Comparison of ENCODE assay signal across 8 mouse cellular contexts in genomic region chr7:141193948-141194347, GRCm38 (mm10). TPM values are rescaled to one million over a fixed set of nuclear protein-coding genes. Genes with fewer than 3 reads are reported as not detected.
A peak's percentile ranks its signal among the peaks of the same experiment; 100 is the strongest.
DNase-seq lines count a peak whose midpoint lies in the region; ATAC-seq lines count a peak whose summit lies in the region.

Hras (minus strand) TSS chr7:141194005.
Lrrc56 (plus strand) TSS chr7:141194157.

- H3K27me3 ChIP-seq in hindbrain, embryonic 16.5 days (replicated peaks; ENCODE audit: control insufficient read depth, insufficient read depth, low read length) = no peaks in the 10 kb centered on the region

- H3K4me3 ChIP-seq in hindbrain, embryonic 16.5 days (ENCODE audit: low read length) = peak within 1 kb of the TSS; percentile 69
- peak within 1 kb of the TSS; percentile 78 for H3K4me3 ChIP-seq in macrophage (ENCODE audit: inconsistent target)

- peaks cover 14% of the 10 kb centered on the region for H3K79me2 ChIP-seq in macrophage (ENCODE audit: inconsistent target)

- H3K4me2 ChIP-seq in hindbrain, embryonic 16.5 days (ENCODE audit: low read length) = peak within 1 kb of the TSS; percentile 99

- DNase-seq in T-cell, adult 2 months (ENCODE audit: low spot score) = peak; percentile 97
- DNase-seq in cerebellum, postnatal 36 days = peak; percentile 98
- peak; percentile 98 for DNase-seq in gastrocnemius, adult 18-20 months (ENCODE audit: low spot score)
- DNase-seq in left cerebral cortex, adult 18-20 months (ENCODE audit: low spot score in 2 of 2) = peak; percentile 98
- peak; percentile 98 for DNase-seq in right cerebral cortex, adult 18-20 months
- DNase-seq in urinary bladder, postnatal 10 days (ENCODE audit: low spot score) = peak; percentile 96

- ATAC-seq in hindbrain, embryonic 16.5 days = peak; percentile 95

- peaks cover 26% of the 10 kb centered on the region for H3K36me3 ChIP-seq in hindbrain, embryonic 16.5 days (ENCODE audit: control insufficient read depth, insufficient read depth, low read length)
- peaks cover 18% of the 10 kb centered on the region for H3K36me3 ChIP-seq in macrophage (ENCODE audit: inconsistent target)

- WGBS in hindbrain, embryonic 16.5 days = under 1% methylated on average over 36 of the region's 39 CpGs
- 0% methylated on average over 39 of the region's 39 CpGs for WGBS in macrophage (ENCODE audit: missing documents)

- peak within 1 kb of the TSS; percentile 98 for H3K9ac ChIP-seq in hindbrain, embryonic 16.5 days (ENCODE audit: low read depth, low read length)

- H3K9me3 ChIP-seq in hindbrain, embryonic 16.5 days (ENCODE audit: control insufficient read depth, low read length) = no peaks in the 10 kb centered on the region

- peaks cover 19% of the 10 kb centered on the region for H3K4me1 ChIP-seq in hindbrain, embryonic 16.5 days (ENCODE audit: control insufficient read depth, insufficient read depth, low read depth, low read length)

- peak within 1 kb of the TSS; percentile 87 for H3K27ac ChIP-seq in hindbrain, embryonic 16.5 days (ENCODE audit: low read depth, low read length)
- H3K27ac ChIP-seq in macrophage = peak within 1 kb of the TSS; percentile 45

RNA-seq across cellular contexts. Expression of gene Hras, which starts in this region (rescaled TPM):
- total RNA-seq in gastrocnemius, adult 18-20 months (2021) = 100 to 1,000 TPM; 109 to 117 TPM
- 93.2 and 132 TPM in 2 replicates for polyA plus RNA-seq in hindbrain, embryonic 16.5 days (2015; fragmentation: Nextera tagmentation; extraction: Ambion mirVana)
- total RNA-seq in left cerebral cortex, adult 18-20 months (2021) = 100 to 1,000 TPM; 223 to 237 TPM
- 10 to 100 TPM in 13 of 26 experiments, 1 to 10 TPM in 12, not detected in 1; 1.5 to 31.4 (median 10.9) TPM for total RNA-seq in macrophage (2018; cell fraction: chromatin; rRNA removed)
- total RNA-seq in macrophage (2018; cell fraction: cytosol; rRNA removed) = 10 to 100 TPM; 40.7 to 70.9 (median 56.1) TPM
- 10 to 100 TPM in 21 of 26 experiments, 1 to 10 TPM in 5; 6.3 to 34.2 (median 15.0) TPM for total RNA-seq in macrophage (2018; cell fraction: nucleus; rRNA removed)
- 31.1 to 73.7 TPM (median 35.0 TPM) in 3 replicates for polyA plus RNA-seq in macrophage (2018)

RNA-seq across cellular contexts. Expression of gene Lrrc56, which starts in this region (rescaled TPM):
- 1 to 10 TPM; 1.6 to 1.7 TPM for total RNA-seq in gastrocnemius, adult 18-20 months (2021)
- polyA plus RNA-seq in hindbrain, embryonic 16.5 days (2015; fragmentation: Nextera tagmentation; extraction: Ambion mirVana) = 10.1 and 10.4 TPM in 2 replicates
- total RNA-seq in left cerebral cortex, adult 18-20 months (2021) = 1 to 10 TPM; 2.7 to 4.4 TPM
- 10 to 100 TPM in 10 of 26 experiments, 1 to 10 TPM in 16; 1.0 to 16.7 (median 8.6) TPM for total RNA-seq in macrophage (2018; cell fraction: chromatin; rRNA removed)
- 1 to 10 TPM; 1.8 to 4.6 (median 2.9) TPM for total RNA-seq in macrophage (2018; cell fraction: cytosol; rRNA removed)
- 10 to 100 TPM in 5 of 26 experiments, 1 to 10 TPM in 21; 1.3 to 13.9 (median 6.0) TPM for total RNA-seq in macrophage (2018; cell fraction: nucleus; rRNA removed)
- 1.2 to 3.9 TPM (median 2.3 TPM) in 3 replicates for polyA plus RNA-seq in macrophage (2018)

Comparison
In these comparisons a context has a peak if more than half of its experiments do, and no peak if none do; other contexts are left out.
1. Peak in every context shown above with its lines: DNase-seq, ATAC-seq, H3K4me3 ChIP-seq and H3K27ac ChIP-seq.